Mouse (Mus musculus) hindbrain, postnatal 0 days (tissue): Measurements from ENCODE around the gene Smoc1. TPM values are rescaled to one million over a fixed set of nuclear protein-coding genes. Genes with fewer than 3 reads are reported as not detected.

Experiments used
- ATAC-seq: fragments of 200-750 bp; cut with Nextera tagmentation; 2 replicates; pipeline ENCODE4 v1.8.0; 2017; ENCODE audit warnings: mild to moderate bottlenecking, moderate TSS enrichment, moderate library complexity
- DNase-seq: peaks from one replicate; pipeline ENCODE4 v3.0.0-alpha.2; 2015; ENCODE audit warnings: low spot score
- H3K27ac ChIP-seq: fragments of 300-500 bp; sonication (generic); 2 replicates; pipeline ENCODE4 v1.5.1; 2014; ENCODE audit warnings: mild to moderate bottlenecking
- H3K27me3 ChIP-seq: fragments of 300-500 bp; sonication (generic); 2 replicates; pipeline ENCODE4 v1.6.1; 2014; ENCODE audit warnings: low read length, mixed read lengths; ENCODE audit not compliant: insufficient read depth
- H3K36me3 ChIP-seq: fragments of 300-500 bp; sonication (generic); 2 replicates; pipeline ENCODE4 v1.6.1; 2014; ENCODE audit warnings: low read length, mixed read lengths; ENCODE audit not compliant: insufficient read depth
- H3K4me1 ChIP-seq: fragments of 300-500 bp; sonication (generic); 2 replicates; pipeline ENCODE4 v1.6.1; 2014; ENCODE audit warnings: antibody characterized with exemption, low read length, mixed read lengths; ENCODE audit not compliant: insufficient read depth
- H3K4me2 ChIP-seq: fragments of 300-500 bp; sonication (generic); 2 replicates; pipeline ENCODE4 v1.6.1; 2014; ENCODE audit warnings: low read depth, mild to moderate bottlenecking, low read length, moderate library complexity, mixed read lengths
- H3K4me3 ChIP-seq: fragments of 300-500 bp; sonication (generic); 2 replicates; pipeline ENCODE4 v1.5.1; 2014; ENCODE audit warnings: low read length
- H3K9ac ChIP-seq: fragments of 300-500 bp; sonication (generic); replicated peaks from 2 replicates; pipeline ENCODE4 v1.6.1; 2014; ENCODE audit warnings: mild to moderate bottlenecking, low read length, moderate library complexity, mixed read lengths
- H3K9me3 ChIP-seq: fragments of 300-500 bp; sonication (generic); 2 replicates; pipeline ENCODE4 v1.6.1; 2016; ENCODE audit warnings: low read length, mixed read lengths
- CTCF ChIP-seq: IDR thresholded peaks from 2 replicates; pipeline ENCODE4 v1.5.1; 2016; ENCODE audit warnings: antibody characterized with exemption, control low read depth, low read depth
- WGBS: fragments of 180-500 bp; shearing (Covaris S2); extraction: QIAGEN DNeasy Blood & Tissue Kit; methylation state at CpG from one replicate; pipeline ENCODE4 v1.1.7; 2014; 5-methylcytosine and 5-hydroxymethylcytosine counted together
- polyA plus RNA-seq: library from polyadenylated mRNA; unstranded; fragments of >200 nt; fragmentation: Nextera tagmentation; extraction: Ambion mirVana; gene quantifications from 2 replicates; pipeline ENCODE4 v1.2.1, GENCODE M21; 2015
- total RNA-seq: library from RNA; depleted of rRNA; stranded (reverse); fragments of >200 nt; gene quantifications from 2 replicates; pipeline ENCODE4 v1.2.3, GENCODE M21; 2014

Smoc1 gene
- total and polyA plus RNA-seq, 2 experiments from 2014 or later, result 31.5 to 32.7 TPM

GRCm38 (mm10) chr12:81031579-81031978 lies 5.0 kb downstream of the Smoc1 start:
- Histone ChIP-seq H3K9me3 (no peaks in the 10 kb centered on the region), H3K4me1 (peaks cover 18% of the 10 kb centered on the region), H3K27me3 (no peaks in the 10 kb centered on the region), H3K27ac (no peak overlapping the region), H3K9ac (no peak overlapping the region), H3K4me2 (no peak overlapping the region), H3K4me3 (no peak overlapping the region), H3K36me3 (no peaks in the 10 kb centered on the region)
- ATAC-seq (no peak), DNase-seq (peak; percentile 22)
- whole genome bisulfite sequencing, result 57% methylated on average over 7 of the region's 7 CpGs
- no peak for TF ChIP-seq CTCF

GRCm38 (mm10) chr12:81033389-81034041 lies 6.9 kb downstream of the Smoc1 start:
- Histone ChIP-seq H3K36me3 (no peaks in the 10 kb centered on the region), H3K4me2 (0 out of 2 replicates have a peak overlapping the region, but pooled peaks have one; percentile 22), H3K27ac (peak overlapping the region; percentile 32), H3K9ac (no peak overlapping the region), H3K27me3 (no peaks in the 10 kb centered on the region), H3K4me3 (no peak overlapping the region), H3K9me3 (no peaks in the 10 kb centered on the region), H3K4me1 (peaks cover 18% of the 10 kb centered on the region; the same call in 1 of the 2 replicates)
- TF ChIP-seq CTCF, result no peak
- WGBS, result 34% methylated on average over 15 of the region's 15 CpGs
- DNase-seq, result peak; percentile 77
- ATAC-seq, result peak; percentile 94

GRCm38 (mm10) chr12:81034042-81034417 lies 7.4 kb downstream of the Smoc1 start:
- whole genome bisulfite sequencing, result 56% methylated on average over 4 of the region's 4 CpGs
- Histone ChIP-seq H3K9ac (no peak overlapping the region), H3K36me3 (no peaks in the 10 kb centered on the region), H3K27me3 (no peaks in the 10 kb centered on the region), H3K4me3 (no peak overlapping the region), H3K9me3 (no peaks in the 10 kb centered on the region), H3K4me1 (peaks cover 18% of the 10 kb centered on the region; the same call in 1 of the 2 replicates), H3K4me2 (no peak overlapping the region), H3K27ac (peak overlapping the region; percentile 32)
- DNase-seq, result no peak
- TF ChIP-seq CTCF, result no peak
- ATAC-seq, result peak; percentile 44

GRCm38 (mm10) chr12:81035850-81036249 lies 9.2 kb downstream of the Smoc1 start:
- WGBS, result 91% methylated on average over 6 of the region's 6 CpGs
- H3K9ac ChIP-seq, result no peak overlapping the region
- ATAC-seq (no peak), DNase-seq (no peak)
- H3K4me1 ChIP-seq, result peaks cover 14% of the 10 kb centered on the region; the same call in 1 of the 2 replicates
- no peak overlapping the region for H3K4me3 ChIP-seq
- H3K27ac ChIP-seq, result no peak overlapping the region
- H3K27me3 ChIP-seq, result no peaks in the 10 kb centered on the region
- no peaks in the 10 kb centered on the region for H3K36me3 ChIP-seq
- no peak for TF ChIP-seq CTCF
- H3K4me2 ChIP-seq, result no peak overlapping the region
- H3K9me3 ChIP-seq, result no peaks in the 10 kb centered on the region

GRCm38 (mm10) chr12:81043616-81044015 lies 17.0 kb downstream of the Smoc1 start:
- no peak overlapping the region for H3K4me3 ChIP-seq
- DNase-seq (no peak), ATAC-seq (no peak)
- H3K36me3 ChIP-seq, result no peaks in the 10 kb centered on the region
- no peaks in the 10 kb centered on the region for H3K9me3 ChIP-seq
- no peak overlapping the region for H3K27ac ChIP-seq
- H3K4me2 ChIP-seq, result 0 out of 2 replicates have a peak overlapping the region, but pooled peaks have one; percentile 5
- no peak overlapping the region for H3K9ac ChIP-seq
- 33% methylated on average over 11 of the region's 11 CpGs for WGBS
- TF ChIP-seq CTCF, result no peak
- H3K4me1 ChIP-seq, result no peaks in the 10 kb centered on the region
- no peaks in the 10 kb centered on the region for H3K27me3 ChIP-seq

GRCm38 (mm10) chr12:81046926-81047325 lies 20.3 kb downstream of the Smoc1 start:
- Histone ChIP-seq H3K36me3 (no peaks in the 10 kb centered on the region), H3K9me3 (no peaks in the 10 kb centered on the region), H3K9ac (no peak overlapping the region), H3K4me1 (no peaks in the 10 kb centered on the region), H3K4me3 (no peak overlapping the region), H3K4me2 (no peak overlapping the region), H3K27me3 (no peaks in the 10 kb centered on the region), H3K27ac (no peak overlapping the region)
- 47% methylated on average over 5 of the region's 5 CpGs for WGBS
- DNase-seq (peak; percentile 14), ATAC-seq (no peak)
- no peak for TF ChIP-seq CTCF

- ATAC-seq, result no peak
- no peak overlapping the region for H3K27ac ChIP-seq
Observed at GRCm38 (mm10) chr12:81049661-81050060, 23.1 kb downstream of the Smoc1 start.

More at GRCm38 (mm10) chr12:81049661-81050060, 23.1 kb downstream of the Smoc1 start:
- no peak for DNase-seq
- Histone ChIP-seq H3K9ac (no peak overlapping the region), H3K36me3 (no peaks in the 10 kb centered on the region), H3K4me3 (no peak overlapping the region), H3K4me1 (no peaks in the 10 kb centered on the region; the same call in 1 of the 2 replicates), H3K9me3 (no peaks in the 10 kb centered on the region), H3K27me3 (no peaks in the 10 kb centered on the region), H3K4me2 (no peak overlapping the region)
- WGBS, result 96% methylated on average over 5 of the region's 5 CpGs
- TF ChIP-seq CTCF, result no peak
